Mouse (Mus musculus) limb, embryonic 14.5 days (tissue): ENCODE data around the gene Dennd6a. TPM values are rescaled to one million over a fixed set of nuclear protein-coding genes. Genes with fewer than 3 reads are reported as not detected.

Source experiments
- ATAC-seq: fragments of 200-750 bp; cut with Nextera tagmentation; 2 replicates; pipeline ENCODE4 v1.8.0; 2017; ENCODE audit warnings: low read depth, moderate number of reproducible peaks, moderate TSS enrichment; ENCODE audit not compliant: low FRiP score
- DNase-seq: peaks from one replicate; pipeline ENCODE4 v3.0.0-alpha.2; 2015; ENCODE audit warnings: low spot score
- H3K27ac ChIP-seq: fragments of 300-500 bp; sonication (generic); replicated peaks from 2 replicates; pipeline ENCODE4 v1.5.1; 2014; ENCODE audit warnings: low read depth, mild to moderate bottlenecking, low read length, moderate library complexity, mixed read lengths
- H3K27me3 ChIP-seq: fragments of 300-500 bp; sonication (generic); 2 replicates; pipeline ENCODE4 v1.6.1; 2014; ENCODE audit warnings: low read length, mixed read lengths; ENCODE audit not compliant: control insufficient read depth, insufficient read depth
- H3K36me3 ChIP-seq: fragments of 300-500 bp; sonication (generic); 2 replicates; pipeline ENCODE4 v1.6.1; 2014; ENCODE audit warnings: mild to moderate bottlenecking, low read length, moderate library complexity, mixed read lengths; ENCODE audit not compliant: control insufficient read depth, insufficient read depth
- H3K4me1 ChIP-seq: fragments of 300-500 bp; sonication (generic); 2 replicates; pipeline ENCODE4 v1.6.1; 2014; ENCODE audit warnings: antibody characterized with exemption, low read length, mixed read lengths; ENCODE audit not compliant: control insufficient read depth, insufficient read depth
- H3K4me2 ChIP-seq: fragments of 300-500 bp; sonication (generic); replicated peaks from 2 replicates; pipeline ENCODE4 v1.6.1; 2014; ENCODE audit warnings: low read depth, mild to moderate bottlenecking, low read length, moderate library complexity; ENCODE audit not compliant: severe bottlenecking
- H3K4me3 ChIP-seq: fragments of 300-500 bp; sonication (generic); replicated peaks from 2 replicates; pipeline ENCODE4 v1.5.1; 2014; ENCODE audit warnings: low read length
- H3K9ac ChIP-seq: fragments of 300-500 bp; sonication (generic); 2 replicates; pipeline ENCODE4 v1.6.1; 2014; ENCODE audit warnings: mild to moderate bottlenecking, low read depth, low read length, moderate library complexity; ENCODE audit not compliant: severe bottlenecking
- H3K9me3 ChIP-seq: fragments of 300-500 bp; sonication (generic); 2 replicates; pipeline ENCODE4 v1.6.1; 2016; ENCODE audit warnings: low read length; ENCODE audit not compliant: control insufficient read depth
- POLR2A ChIP-seq: fragments of 200-500 bp; IDR thresholded peaks from 2 replicates; pipeline ENCODE4 v1.8.0; 2012; ENCODE audit warnings: inconsistent platforms, mild to moderate bottlenecking, moderate library complexity, borderline replicate concordance; ENCODE audit not compliant: insufficient read depth, insufficient read length; ENCODE audit errors: extremely low read depth
- WGBS: fragments of 180-500 bp; shearing (Covaris S2); extraction: QIAGEN DNeasy Blood & Tissue Kit; methylation state at CpG from one replicate; pipeline ENCODE4 v1.1.7; 2014; 5-methylcytosine and 5-hydroxymethylcytosine counted together
- polyA plus RNA-seq, 2 experiments: library from polyadenylated mRNA; depleted of rRNA in 1 of 2; stranded (reverse) in 1 of 2; unstranded in 1 of 2; fragments of >200 nt; fragmentation: Nextera tagmentation in 1 of 2; extraction: Ambion mirVana in 1 of 2; gene quantifications; 2 replicates each; pipeline versions ENCODE4 v1.2.1 to v1.2.3; 2012 to 2014

Dennd6a gene
- polyA plus RNA-seq, 2 experiments: 19.2 to 28.7 TPM

DNA sequence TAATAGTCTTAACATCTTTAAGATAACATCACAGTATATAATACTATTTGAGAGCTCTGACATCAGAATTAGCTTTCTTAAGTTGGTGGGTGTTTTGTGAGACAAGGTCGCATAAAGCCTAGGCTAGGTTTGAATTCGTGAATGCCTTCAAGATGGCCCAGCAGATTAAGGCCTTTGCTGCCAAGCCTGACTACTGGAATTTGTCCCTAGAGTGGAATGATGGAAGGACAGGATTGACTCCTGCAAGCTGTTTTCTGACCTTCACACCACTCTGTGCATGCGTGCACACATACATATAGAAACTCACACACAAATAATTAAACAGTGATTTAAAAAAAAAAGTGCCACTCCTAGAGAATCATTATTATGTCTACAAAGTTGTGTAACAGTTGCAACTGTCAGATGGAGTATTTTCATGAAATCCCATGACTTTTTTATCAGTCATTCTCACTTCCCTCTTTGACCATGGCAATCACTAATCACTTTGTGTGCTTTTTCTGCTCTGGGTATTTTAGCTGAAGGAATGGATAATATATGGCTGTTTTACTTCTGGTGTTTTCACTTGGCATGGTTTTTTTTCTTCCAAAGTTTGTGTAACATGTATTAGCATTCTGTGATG, 69.5 kb downstream of the Dennd6a start:
- Histone ChIP-seq H3K27me3 (no peaks in the 10 kb centered on the region), H3K36me3 (peaks cover 12% of the 10 kb centered on the region), H3K9ac (no peak overlapping the region), H3K27ac (no peak overlapping the region), H3K4me2 (no peak overlapping the region), H3K9me3 (no peaks in the 10 kb centered on the region), H3K4me3 (no peak overlapping the region), H3K4me1 (peaks cover 15% of the 10 kb centered on the region)
- no peak for TF ChIP-seq POLR2A
- WGBS: 78% methylated on average over 3 of the region's 3 CpGs
- no peak for DNase-seq
- ATAC-seq: no peak

DNA sequence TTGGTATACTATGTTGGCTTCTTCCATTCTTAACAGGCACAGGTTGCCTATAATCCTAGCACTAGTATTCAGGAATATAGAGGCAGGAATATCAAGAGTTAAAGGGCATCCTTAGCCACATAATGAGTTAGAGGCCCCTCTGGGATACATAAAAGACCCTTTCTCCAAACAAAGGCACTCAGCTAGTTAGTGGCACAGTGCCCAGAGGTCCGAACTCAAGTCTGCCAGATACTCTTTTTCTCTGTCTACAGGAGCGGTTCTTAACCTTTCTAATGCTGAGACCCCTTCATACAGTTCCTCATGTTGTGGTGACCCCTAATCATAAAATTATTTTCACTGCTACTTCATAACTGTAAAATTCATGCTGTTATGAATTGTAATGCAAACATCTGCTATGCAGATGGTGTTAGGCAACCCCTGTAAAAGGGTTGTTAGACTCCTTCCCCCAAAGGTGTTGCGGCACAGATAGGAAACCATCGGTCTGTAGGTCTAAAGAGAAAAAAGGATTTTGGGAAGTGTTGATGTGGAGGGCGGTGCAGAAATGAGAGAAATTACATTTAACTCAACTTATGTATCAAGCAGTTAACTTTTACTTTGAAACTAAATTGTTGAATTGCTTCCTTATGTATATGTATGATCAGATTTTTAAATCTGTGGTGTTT, 72.5 kb downstream of the Dennd6a start:
- no peak overlapping the region for H3K4me3 ChIP-seq
- WGBS: 28% methylated on average over 5 of the region's 5 CpGs
- H3K4me1 ChIP-seq: peaks cover 5% of the 10 kb centered on the region; the same call in 1 of the 2 replicates
- H3K9me3 ChIP-seq: no peaks in the 10 kb centered on the region
- H3K9ac ChIP-seq: peak overlapping the region; percentile 29
- H3K27me3 ChIP-seq: no peaks in the 10 kb centered on the region
- peaks cover 34% of the 10 kb centered on the region for H3K36me3 ChIP-seq
- H3K27ac ChIP-seq: 0 out of 2 replicates have a peak overlapping the region, but pooled peaks have one; percentile 8
- DNase-seq: peak; percentile 50
- no peak for ATAC-seq
- TF ChIP-seq POLR2A: no peak
- H3K4me2 ChIP-seq: peak overlapping the region; percentile 34

DNA sequence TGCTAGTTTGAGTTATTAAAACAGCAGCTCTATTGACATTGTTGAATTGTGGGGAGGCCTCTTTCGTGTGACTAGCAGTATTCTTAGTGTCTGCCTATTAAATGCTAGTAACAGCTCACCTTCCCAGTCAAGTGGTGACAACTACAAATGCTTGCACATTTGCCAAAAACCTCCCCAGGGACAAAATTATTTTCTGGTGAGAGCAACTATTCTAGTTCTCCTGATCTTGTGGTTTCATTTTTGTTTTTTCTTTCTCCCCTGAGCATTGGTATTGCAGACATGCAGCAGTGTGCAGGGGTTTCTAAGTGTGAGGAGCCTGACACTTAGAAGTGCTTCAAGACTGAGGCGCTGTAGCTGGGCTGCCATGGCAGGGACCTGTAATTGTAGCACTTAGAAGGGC, 74.2 kb downstream of the Dennd6a start:
- H3K4me2 ChIP-seq: no peak overlapping the region
- no peaks in the 10 kb centered on the region for H3K27me3 ChIP-seq
- no peak overlapping the region for H3K9ac ChIP-seq
- ATAC-seq (no peak), DNase-seq (no peak)
- WGBS: 77% methylated on average over 2 of the region's 2 CpGs
- peaks cover 49% of the 10 kb centered on the region for H3K36me3 ChIP-seq
- H3K4me3 ChIP-seq: no peak overlapping the region
- H3K4me1 ChIP-seq: peaks cover 5% of the 10 kb centered on the region; the same call in 1 of the 2 replicates
- H3K9me3 ChIP-seq: no peaks in the 10 kb centered on the region
- no peak for TF ChIP-seq POLR2A
- H3K27ac ChIP-seq: no peak overlapping the region

DNA sequence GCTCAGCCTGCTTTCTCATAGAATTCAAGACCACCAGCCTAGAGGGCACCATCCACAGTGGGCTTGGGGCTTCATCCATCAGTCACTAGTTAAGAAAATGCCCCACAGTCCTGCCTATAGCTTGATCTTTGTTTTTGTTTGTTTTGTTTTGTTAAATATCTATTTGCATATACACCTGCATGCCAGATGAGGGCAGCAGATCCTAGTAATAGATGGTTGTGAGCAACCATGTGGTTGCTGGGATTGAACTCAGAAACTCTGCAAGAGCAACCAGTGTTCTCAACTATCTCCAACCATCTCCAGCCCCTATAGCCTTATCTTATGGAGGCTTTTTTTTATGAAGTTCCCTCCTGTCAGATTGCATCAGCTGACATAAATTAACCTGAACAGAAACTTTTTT, 78.2 kb downstream of the Dennd6a start:
- Histone ChIP-seq H3K9me3 (no peaks in the 10 kb centered on the region), H3K4me1 (no peaks in the 10 kb centered on the region), H3K27me3 (no peaks in the 10 kb centered on the region), H3K36me3 (peaks cover 83% of the 10 kb centered on the region), H3K4me3 (no peak overlapping the region), H3K27ac (no peak overlapping the region), H3K4me2 (no peak overlapping the region), H3K9ac (no peak overlapping the region)
- DNase-seq (no peak), ATAC-seq (no peak)
- TF ChIP-seq POLR2A: no peak

DNA sequence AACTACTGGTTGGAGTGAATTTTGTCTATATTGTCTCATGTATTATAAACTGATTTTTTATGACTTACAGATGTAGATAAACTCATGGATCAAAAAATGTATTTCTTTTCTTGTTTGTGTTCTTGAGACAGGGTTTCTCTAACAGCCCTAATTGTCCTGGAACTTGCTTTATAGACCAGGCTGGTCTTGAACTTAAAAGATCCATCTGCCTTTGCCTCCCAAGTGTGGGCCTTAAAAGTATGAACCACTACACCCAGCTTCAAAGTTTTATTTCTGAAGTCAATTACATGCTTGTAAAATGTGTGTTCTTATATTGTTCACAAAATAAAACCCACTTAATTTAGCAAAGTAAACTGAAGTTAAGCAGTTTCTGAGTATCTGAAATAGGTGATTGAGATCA, 84.5 kb downstream of the Dennd6a start:
- H3K4me2 ChIP-seq: no peak overlapping the region
- H3K27me3 ChIP-seq: no peaks in the 10 kb centered on the region
- H3K4me1 ChIP-seq: no peaks in the 10 kb centered on the region
- no peak overlapping the region for H3K4me3 ChIP-seq
- no peak for TF ChIP-seq POLR2A
- peaks cover 47% of the 10 kb centered on the region for H3K36me3 ChIP-seq
- H3K27ac ChIP-seq: no peak overlapping the region
- DNase-seq (no peak), ATAC-seq (no peak)
- no peaks in the 10 kb centered on the region for H3K9me3 ChIP-seq
- no peak overlapping the region for H3K9ac ChIP-seq

DNA sequence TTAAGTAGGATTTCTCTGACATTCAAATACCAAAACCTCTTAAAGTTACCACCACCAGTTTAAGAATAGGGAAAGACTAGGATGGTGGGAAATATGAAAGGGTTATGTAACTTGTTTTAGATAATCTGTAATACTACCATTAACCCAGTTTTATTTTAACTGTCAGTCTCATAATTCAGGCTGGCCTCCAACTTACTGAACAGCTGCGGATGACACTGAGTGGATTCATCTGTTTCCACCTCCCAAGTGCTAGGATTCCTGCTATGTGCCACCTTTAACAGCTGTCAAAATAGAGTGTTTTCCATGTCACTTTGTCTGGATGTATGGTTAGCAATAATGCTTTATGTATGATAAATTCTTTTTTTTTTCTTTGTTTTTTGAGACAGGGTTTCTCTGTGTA, 86.6 kb downstream of the Dennd6a start:
- Histone ChIP-seq H3K36me3 (peaks cover 37% of the 10 kb centered on the region), H3K9me3 (no peaks in the 10 kb centered on the region), H3K4me1 (no peaks in the 10 kb centered on the region), H3K27me3 (no peaks in the 10 kb centered on the region), H3K4me3 (no peak overlapping the region), H3K4me2 (no peak overlapping the region), H3K9ac (no peak overlapping the region), H3K27ac (no peak overlapping the region)
- no peak for ATAC-seq
- DNase-seq: no peak
- 97% methylated on average over 1 of the region's 1 CpGs for WGBS
- TF ChIP-seq POLR2A: no peak
